Mouse (Mus musculus) liver, embryonic 16.5 days (tissue): ENCODE results near the gene Mycbpap. TPM values are rescaled to one million over a fixed set of nuclear protein-coding genes. Genes with fewer than 3 reads are reported as not detected.

Experiments used
- ATAC-seq: fragments of 200-750 bp; cut with Nextera tagmentation; 2 replicates; pipeline ENCODE4 v1.8.0; 2017; ENCODE audit warnings: low read depth, mild to moderate bottlenecking, moderate number of reproducible peaks, moderate library complexity
- H3K27ac ChIP-seq: fragments of 300-500 bp; sonication (generic); 2 replicates; pipeline ENCODE4 v1.5.1; 2014; ENCODE audit warnings: mild to moderate bottlenecking, low read length
- H3K27me3 ChIP-seq: fragments of 300-500 bp; sonication (generic); 2 replicates; pipeline ENCODE4 v1.6.1; 2014; ENCODE audit warnings: low read depth, low read length, mixed read lengths; ENCODE audit not compliant: control insufficient read depth, insufficient read depth
- H3K36me3 ChIP-seq: fragments of 300-500 bp; sonication (generic); 2 replicates; pipeline ENCODE4 v1.6.1; 2014; ENCODE audit warnings: mild to moderate bottlenecking; ENCODE audit not compliant: control insufficient read depth, insufficient read depth
- H3K4me1 ChIP-seq: fragments of 300-500 bp; sonication (generic); 2 replicates; pipeline ENCODE4 v1.6.1; 2014; ENCODE audit warnings: low read depth, low read length, mixed read lengths; ENCODE audit not compliant: control insufficient read depth
- H3K4me2 ChIP-seq: fragments of 300-500 bp; sonication (generic); 2 replicates; pipeline ENCODE4 v1.6.1; 2014; ENCODE audit warnings: low read depth, low read length, mixed read lengths
- H3K4me3 ChIP-seq: fragments of 300-500 bp; sonication (generic); 2 replicates; pipeline ENCODE4 v1.5.1; 2014; ENCODE audit warnings: low read depth, mild to moderate bottlenecking, low read length
- H3K9ac ChIP-seq: fragments of 300-500 bp; sonication (generic); 2 replicates; pipeline ENCODE4 v1.6.1; 2014; ENCODE audit warnings: low read depth, low read length
- H3K9me3 ChIP-seq: fragments of 300-500 bp; sonication (generic); replicated peaks from 2 replicates; pipeline ENCODE4 v1.6.1; 2016; ENCODE audit warnings: low read length; ENCODE audit not compliant: control insufficient read depth
- WGBS: fragments of 180-500 bp; shearing (Covaris S2); extraction: QIAGEN DNeasy Blood & Tissue Kit; methylation state at CpG from one replicate; pipeline ENCODE4 v1.1.7; 2014; ENCODE audit not compliant: insufficient replicate concordance; 5-methylcytosine and 5-hydroxymethylcytosine counted together
- polyA plus RNA-seq: library from polyadenylated mRNA; unstranded; fragments of >200 nt; fragmentation: Nextera tagmentation; extraction: Ambion mirVana; gene quantifications from 2 replicates; pipeline ENCODE4 v1.2.1, GENCODE M21; 2015

Mycbpap gene
- polyA plus RNA-seq, 1 experiment from 2014 or later: not detected

DNA sequence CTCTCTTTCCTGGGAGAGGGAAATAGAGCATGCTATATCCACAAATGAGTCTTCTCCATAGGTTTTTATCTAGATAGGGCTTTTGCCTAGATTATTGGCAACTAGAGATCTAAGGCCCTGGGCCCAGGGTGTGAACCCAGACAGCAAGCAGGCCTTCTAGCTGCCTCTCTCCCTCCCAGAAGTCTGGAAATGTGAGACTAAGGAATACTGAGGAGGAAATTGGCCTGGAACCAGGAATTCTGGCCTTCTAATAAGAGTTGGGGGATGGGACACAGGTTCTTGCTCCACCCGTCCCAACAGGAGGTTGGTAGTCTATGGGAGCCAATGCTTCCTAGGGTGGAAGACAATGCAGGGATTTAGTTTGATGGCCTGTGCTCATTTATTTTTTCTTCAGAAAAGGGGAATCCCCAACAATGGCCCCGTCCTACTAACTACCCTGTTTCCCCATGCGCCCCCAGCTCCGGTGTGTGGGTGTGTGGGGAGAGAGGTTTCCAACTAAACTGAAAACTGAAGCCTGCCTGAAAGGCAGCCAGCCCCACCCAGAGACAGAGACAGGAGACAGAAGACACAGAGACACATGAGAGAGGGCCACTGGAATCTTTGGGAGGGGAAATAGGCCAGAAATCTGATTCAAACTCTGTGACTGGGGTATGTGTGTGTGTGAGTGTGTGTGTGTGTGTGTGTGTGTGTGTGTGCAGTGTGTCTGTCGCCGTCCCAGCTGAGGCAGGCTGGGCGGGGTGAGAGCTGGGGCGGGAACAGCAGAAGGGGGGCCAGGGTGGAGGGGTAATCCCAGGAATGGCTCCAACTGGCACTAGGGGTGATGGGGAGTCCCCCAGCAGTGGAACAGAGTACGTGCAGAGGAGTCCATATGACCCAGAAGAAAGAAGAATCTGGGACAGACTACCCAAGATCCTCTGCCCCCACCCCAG is 52.1 kb downstream of the Mycbpap start:
- 32% methylated on average over 9 of the region's 9 CpGs for WGBS
- no peak for ATAC-seq
- H3K4me2 ChIP-seq: no peak overlapping the region

GRCm38 (mm10) chr11:94468582-94469064 is 52.9 kb downstream of the Mycbpap start:
- 42% methylated on average over 4 of the region's 4 CpGs for WGBS
- H3K27me3 ChIP-seq: peaks cover 40% of the 10 kb centered on the region
- H3K4me3 ChIP-seq: no peak overlapping the region
- no peak for ATAC-seq
- H3K9me3 ChIP-seq: no peaks in the 10 kb centered on the region
- no peak overlapping the region for H3K27ac ChIP-seq
- H3K4me2 ChIP-seq: no peak overlapping the region
- H3K9ac ChIP-seq: no peak overlapping the region
- H3K36me3 ChIP-seq: no peaks in the 10 kb centered on the region
- peaks cover 2% of the 10 kb centered on the region for H3K4me1 ChIP-seq

More for the DNA sequence above, 52.1 kb downstream of the Mycbpap start:
- Histone ChIP-seq H3K4me3 (no peak overlapping the region), H3K9ac (no peak overlapping the region), H3K27ac (no peak overlapping the region), H3K36me3 (no peaks in the 10 kb centered on the region), H3K27me3 (peaks cover 47% of the 10 kb centered on the region), H3K4me1 (peaks cover 7% of the 10 kb centered on the region), H3K9me3 (no peaks in the 10 kb centered on the region)

DNA sequence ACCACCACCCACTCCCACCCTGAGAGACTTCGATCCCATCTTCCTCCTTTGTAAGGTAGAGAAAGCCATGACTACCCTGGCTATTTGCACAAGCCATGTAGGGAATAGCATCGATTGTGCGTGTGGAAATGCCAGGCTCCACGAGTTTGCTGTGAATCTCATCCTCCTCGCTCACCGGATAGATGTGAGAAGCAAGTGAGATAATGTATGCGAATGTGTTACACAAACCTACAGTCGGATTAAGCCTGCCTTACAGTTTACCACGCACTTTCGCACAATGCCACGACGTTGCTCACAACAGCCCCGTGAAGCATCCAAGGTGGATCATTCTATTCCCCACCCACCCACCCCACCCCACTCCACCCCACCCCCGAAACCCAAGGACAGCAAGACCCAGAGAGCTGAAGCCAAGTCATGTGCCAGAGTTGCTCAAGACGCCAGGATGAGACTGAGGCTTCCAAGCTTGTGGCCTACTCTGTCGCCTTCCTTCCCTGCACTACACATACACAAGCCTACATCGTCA is 55.1 kb downstream of the Mycbpap start:
- no peak overlapping the region for H3K27ac ChIP-seq
- peaks cover 17% of the 10 kb centered on the region for H3K27me3 ChIP-seq
- no peaks in the 10 kb centered on the region for H3K36me3 ChIP-seq
- H3K9me3 ChIP-seq: no peaks in the 10 kb centered on the region
- no peak overlapping the region for H3K4me2 ChIP-seq
- ATAC-seq: no peak
- H3K4me1 ChIP-seq: no peaks in the 10 kb centered on the region; the same call in 1 of the 2 replicates
- H3K4me3 ChIP-seq: no peak overlapping the region
- 68% methylated on average over 17 of the region's 17 CpGs for WGBS
- H3K9ac ChIP-seq: no peak overlapping the region

GRCm38 (mm10) chr11:94464170-94464569 is 57.4 kb downstream of the Mycbpap start:
- Histone ChIP-seq H3K4me3 (no peak overlapping the region), H3K4me2 (no peak overlapping the region), H3K27me3 (peaks cover 5% of the 10 kb centered on the region), H3K27ac (no peak overlapping the region), H3K9me3 (no peaks in the 10 kb centered on the region), H3K9ac (no peak overlapping the region), H3K36me3 (no peaks in the 10 kb centered on the region), H3K4me1 (no peaks in the 10 kb centered on the region; the same call in 1 of the 2 replicates)
- WGBS: 31% methylated on average over 2 of the region's 2 CpGs
- no peak for ATAC-seq

DNA sequence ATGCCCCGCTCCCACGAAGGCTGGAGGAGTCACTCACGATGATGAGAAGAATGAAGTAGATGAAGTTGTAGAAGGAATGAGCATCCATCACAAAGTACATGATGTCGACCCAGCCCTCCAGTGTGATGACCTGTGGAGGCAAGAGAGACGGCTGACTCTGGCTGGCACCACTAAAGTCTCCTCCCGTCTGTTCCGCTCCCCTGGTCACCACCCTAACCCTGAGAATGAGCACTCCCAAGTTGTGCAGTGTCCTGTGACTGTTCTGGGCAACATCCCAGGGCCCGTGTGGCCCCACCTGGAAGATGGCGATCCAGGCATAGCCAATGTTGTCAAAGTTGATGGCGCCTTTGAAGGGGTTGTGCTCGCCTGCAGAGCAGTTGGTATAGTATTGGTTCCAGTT is 59.7 kb downstream of the Mycbpap start:
- WGBS: 75% methylated on average over 11 of the region's 11 CpGs
- Histone ChIP-seq H3K36me3 (no peaks in the 10 kb centered on the region), H3K4me1 (peaks cover 5% of the 10 kb centered on the region), H3K9ac (no peak overlapping the region), H3K4me2 (no peak overlapping the region), H3K27me3 (peaks cover 3% of the 10 kb centered on the region), H3K27ac (no peak overlapping the region), H3K9me3 (no peaks in the 10 kb centered on the region), H3K4me3 (no peak overlapping the region)
- no peak for ATAC-seq

GRCm38 (mm10) chr11:94457001-94457400 is 64.5 kb downstream of the Mycbpap start:
- ATAC-seq: no peak
- Histone ChIP-seq H3K27me3 (peaks cover 2% of the 10 kb centered on the region; the same call in 1 of the 2 replicates), H3K27ac (peak overlapping the region; percentile 57; the same call in 1 of the 2 replicates), H3K4me3 (no peak overlapping the region), H3K4me1 (peaks cover 22% of the 10 kb centered on the region), H3K9ac (no peak overlapping the region), H3K36me3 (no peaks in the 10 kb centered on the region), H3K4me2 (peak overlapping the region; percentile 54; the same call in 1 of the 2 replicates), H3K9me3 (no peaks in the 10 kb centered on the region)
- WGBS: 74% methylated on average over 15 of the region's 15 CpGs

- WGBS: 34% methylated on average over 3 of the region's 3 CpGs
- Histone ChIP-seq H3K36me3 (no peaks in the 10 kb centered on the region), H3K4me1 (peaks cover 22% of the 10 kb centered on the region), H3K9me3 (no peaks in the 10 kb centered on the region), H3K27me3 (peaks cover 2% of the 10 kb centered on the region; the same call in 1 of the 2 replicates), H3K27ac (peak overlapping the region; percentile 83), H3K4me3 (peak overlapping the region; percentile 53), H3K4me2 (peak overlapping the region; percentile 54), H3K9ac (peak overlapping the region; percentile 52)
- peak; percentile 95 for ATAC-seq
These were observed 65.2 kb downstream of the Mycbpap start for GRCm38 (mm10) chr11:94456347-94456746.

- H3K36me3 ChIP-seq: no peaks in the 10 kb centered on the region
- H3K27ac ChIP-seq: peak overlapping the region; percentile 83; the same call in 1 of the 2 replicates
- H3K4me2 ChIP-seq: peak overlapping the region; percentile 54
- peaks cover 2% of the 10 kb centered on the region; the same call in 1 of the 2 replicates for H3K27me3 ChIP-seq
- no peaks in the 10 kb centered on the region for H3K9me3 ChIP-seq
- peak; percentile 50; the same call in 1 of the 2 replicates for ATAC-seq
- peaks cover 22% of the 10 kb centered on the region for H3K4me1 ChIP-seq
- peak overlapping the region; percentile 37 for H3K9ac ChIP-seq
- peak overlapping the region; percentile 53 for H3K4me3 ChIP-seq
- 51% methylated on average over 10 of the region's 10 CpGs for WGBS
These were observed 66.3 kb downstream of the Mycbpap start for GRCm38 (mm10) chr11:94455161-94455820.
